Mouse (Mus musculus): ENCODE data around the gene Pnliprp1.

GRCm38 (mm10) chr19:58762316-58762715, 33.6 kb downstream of the Pnliprp1 start:
- TF ChIP-seq CTCF (conservative IDR thresholded peaks at IDR 0.05; ENCODE audit: insufficient read depth, insufficient read length, low read depth, low read length) = no peak
- no peak for TF ChIP-seq POLR2A (IDR thresholded peaks at IDR 0.05; ENCODE audit: low read depth, low read length)
